Mouse (Mus musculus): ENCODE measurements around the gene Egfem1. TPM values are rescaled to one million over a fixed set of nuclear protein-coding genes. Genes with fewer than 3 reads are reported as not detected.

Gene Egfem1
- polyA plus RNA-seq, 1 experiment from 2014 or later = 0.35 TPM

DNA sequence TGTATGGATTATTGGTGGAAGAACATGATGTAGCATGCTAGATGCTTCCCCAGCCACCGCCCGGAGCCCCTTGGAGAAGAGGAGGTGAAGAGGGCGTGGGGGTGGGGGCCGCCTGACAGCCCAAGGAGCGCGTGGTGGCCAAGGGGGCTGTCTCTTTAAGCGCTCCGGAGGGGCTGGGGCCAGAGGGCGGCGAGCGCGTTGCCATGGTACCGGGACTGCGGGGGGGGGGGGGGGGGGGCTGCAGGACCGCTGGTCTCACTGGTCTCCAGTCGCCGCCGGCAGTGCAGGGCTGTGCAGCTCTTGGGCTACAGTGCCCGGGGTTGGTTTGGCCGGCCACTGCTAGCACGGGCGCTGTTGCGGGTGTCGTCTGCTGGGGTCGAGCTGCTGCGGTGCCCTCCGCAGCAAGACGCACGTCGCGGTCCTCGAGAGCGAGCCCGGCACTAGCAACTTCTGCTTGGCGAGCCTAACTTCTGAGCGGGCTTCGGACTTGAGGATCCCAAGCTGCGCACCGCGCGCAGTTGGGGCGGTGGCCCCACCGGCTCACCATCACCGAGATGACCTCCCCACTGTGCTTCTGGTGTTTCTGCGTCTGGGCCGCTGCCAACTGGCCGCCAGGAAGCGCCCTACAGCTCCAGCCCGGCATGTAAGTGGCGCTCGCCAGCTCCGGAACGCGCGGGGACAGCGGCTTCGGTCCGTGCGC is 623 bp downstream of the Egfem1 start:
- H3K36me3 ChIP-seq = no peaks in the 10 kb centered on the region
- H3K27me3 ChIP-seq (replicated peaks) = peaks cover 79% of the 10 kb centered on the region
- H3K27ac ChIP-seq (replicated peaks) = no peak overlapping the region
- no peak for ATAC-seq (ENCODE audit: extremely low read depth, insufficient number of reproducible peaks, low FRiP score, low TSS enrichment)
- H3K4me3 ChIP-seq = peak overlapping the region; percentile 59
- peaks cover 20% of the 10 kb centered on the region for H3K4me1 ChIP-seq
- peak overlapping the region; percentile 52; the same call in 1 of the 2 replicates for H3K9ac ChIP-seq
- no peaks in the 10 kb centered on the region for H3K9me3 ChIP-seq
- H3K4me2 ChIP-seq = peak overlapping the region; percentile 93
- under 1% methylated on average over 47 of the region's 59 CpGs for WGBS

- 5% methylated on average over 12 of the region's 12 CpGs for WGBS
- Histone ChIP-seq H3K4me3 (peak overlapping the region; percentile 59), H3K9ac (peak overlapping the region; percentile 52; the same call in 1 of the 2 replicates), H3K27me3 (replicated peaks) (peaks cover 79% of the 10 kb centered on the region), H3K36me3 (no peaks in the 10 kb centered on the region), H3K9me3 (no peaks in the 10 kb centered on the region), H3K4me2 (peak overlapping the region; percentile 93), H3K27ac (replicated peaks) (no peak overlapping the region), H3K4me1 (peaks cover 20% of the 10 kb centered on the region)
- no peak for ATAC-seq (ENCODE audit: extremely low read depth, insufficient number of reproducible peaks, low FRiP score, low TSS enrichment)
Observed at GRCm38 (mm10) chr3:29082996-29083350, 1.1 kb downstream of the Egfem1 start.

DNA sequence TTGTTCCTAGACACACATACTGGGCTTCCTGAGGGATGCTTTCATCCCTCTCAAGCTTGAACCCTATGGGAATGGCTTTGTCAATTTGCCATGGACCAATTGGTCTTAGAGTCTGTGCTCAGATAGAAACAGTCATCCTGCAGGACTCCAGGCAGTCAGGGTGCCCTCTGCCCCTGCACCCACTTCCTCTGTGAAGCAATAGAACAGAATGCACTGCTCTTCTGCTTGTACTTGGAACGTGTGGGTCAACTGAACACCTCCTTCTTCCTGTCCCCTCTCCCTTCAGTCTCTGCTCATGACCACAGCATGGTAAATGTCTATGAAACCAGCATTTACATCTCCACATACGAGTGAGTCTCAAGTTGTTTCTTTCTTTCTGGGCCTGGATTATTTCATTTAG is 16.6 kb downstream of the Egfem1 start:
- WGBS = 51% methylated on average over 2 of the region's 2 CpGs
- Histone ChIP-seq H3K4me2 (no peak overlapping the region), H3K27ac (replicated peaks) (no peak overlapping the region), H3K4me1 (no peaks in the 10 kb centered on the region), H3K36me3 (no peaks in the 10 kb centered on the region), H3K9me3 (no peaks in the 10 kb centered on the region), H3K4me3 (no peak overlapping the region), H3K9ac (no peak overlapping the region), H3K27me3 (replicated peaks) (no peaks in the 10 kb centered on the region)
- no peak for ATAC-seq (ENCODE audit: extremely low read depth, insufficient number of reproducible peaks, low FRiP score, low TSS enrichment)

GRCm38 (mm10) chr3:29106016-29106723 is 24.3 kb downstream of the Egfem1 start:
- no peak overlapping the region for H3K27ac ChIP-seq (replicated peaks)
- H3K4me3 ChIP-seq = no peak overlapping the region
- no peaks in the 10 kb centered on the region for H3K4me1 ChIP-seq
- no peak overlapping the region for H3K9ac ChIP-seq
- ATAC-seq (ENCODE audit: extremely low read depth, insufficient number of reproducible peaks, low FRiP score, low TSS enrichment) = no peak
- H3K9me3 ChIP-seq = no peaks in the 10 kb centered on the region
- no peaks in the 10 kb centered on the region for H3K36me3 ChIP-seq
- 64% methylated on average over 3 of the region's 3 CpGs for WGBS
- no peak overlapping the region for H3K4me2 ChIP-seq
- H3K27me3 ChIP-seq (replicated peaks) = no peaks in the 10 kb centered on the region

- Histone ChIP-seq H3K4me2 (no peak overlapping the region), H3K27me3 (replicated peaks) (no peaks in the 10 kb centered on the region), H3K36me3 (no peaks in the 10 kb centered on the region), H3K4me3 (no peak overlapping the region), H3K9me3 (no peaks in the 10 kb centered on the region), H3K27ac (replicated peaks) (no peak overlapping the region), H3K4me1 (no peaks in the 10 kb centered on the region), H3K9ac (no peak overlapping the region)
- WGBS = 54% methylated on average over 1 of the region's 1 CpGs
- no peak for ATAC-seq (ENCODE audit: extremely low read depth, insufficient number of reproducible peaks, low FRiP score, low TSS enrichment)
Observed at GRCm38 (mm10) chr3:29107134-29107533, 25.3 kb downstream of the Egfem1 start.

DNA sequence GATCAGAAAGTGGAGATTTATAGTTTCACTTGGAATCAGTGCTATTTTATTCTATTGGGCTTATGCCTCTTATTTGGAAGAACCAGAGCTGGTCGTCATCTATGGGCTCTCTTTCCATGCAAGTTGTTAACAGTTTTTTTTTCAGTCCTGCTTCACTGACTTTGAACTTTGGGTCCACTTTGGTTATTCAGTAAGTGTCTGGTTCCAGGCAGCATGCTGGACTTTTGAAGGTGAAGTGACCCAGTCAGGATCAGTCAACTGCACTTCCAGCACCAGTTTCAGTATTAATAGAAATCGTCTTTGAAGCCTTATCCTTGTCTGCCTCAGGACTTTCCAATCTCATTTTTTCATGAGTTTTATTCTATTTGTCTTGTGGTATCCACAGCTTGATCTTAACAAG is 28.5 kb downstream of the Egfem1 start:
- Histone ChIP-seq H3K9me3 (no peaks in the 10 kb centered on the region), H3K4me3 (no peak overlapping the region), H3K4me1 (no peaks in the 10 kb centered on the region), H3K4me2 (no peak overlapping the region), H3K36me3 (no peaks in the 10 kb centered on the region), H3K27ac (replicated peaks) (no peak overlapping the region), H3K27me3 (replicated peaks) (no peaks in the 10 kb centered on the region), H3K9ac (no peak overlapping the region)
- no peak for ATAC-seq (ENCODE audit: extremely low read depth, insufficient number of reproducible peaks, low FRiP score, low TSS enrichment)
- WGBS = 73% methylated on average over 2 of the region's 2 CpGs

DNA sequence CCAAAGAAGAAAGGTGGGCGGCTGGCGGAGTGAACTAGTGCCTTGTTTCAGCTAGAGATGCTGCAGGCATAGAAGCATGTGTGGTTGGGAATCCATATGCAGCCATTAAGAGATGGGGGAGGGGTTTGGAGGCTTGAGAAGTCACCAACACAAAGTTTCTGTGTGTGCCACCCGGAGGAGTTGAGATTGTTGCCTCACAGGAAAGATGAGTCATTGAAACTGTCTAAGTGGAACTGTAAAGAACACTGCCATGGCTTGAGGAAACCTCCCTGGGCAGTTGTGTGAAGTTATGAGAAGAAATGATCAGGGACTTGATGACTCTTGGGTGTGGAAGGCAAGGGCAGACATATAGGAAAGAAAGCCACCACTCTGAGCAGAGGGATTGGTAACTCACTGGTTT is 32.7 kb downstream of the Egfem1 start:
- Histone ChIP-seq H3K4me3 (no peak overlapping the region), H3K27ac (replicated peaks) (no peak overlapping the region), H3K36me3 (no peaks in the 10 kb centered on the region), H3K9me3 (no peaks in the 10 kb centered on the region), H3K9ac (no peak overlapping the region), H3K27me3 (replicated peaks) (no peaks in the 10 kb centered on the region), H3K4me2 (no peak overlapping the region), H3K4me1 (no peaks in the 10 kb centered on the region)
- no peak for ATAC-seq (ENCODE audit: extremely low read depth, insufficient number of reproducible peaks, low FRiP score, low TSS enrichment)
- 79% methylated on average over 3 of the region's 3 CpGs for WGBS

- Histone ChIP-seq H3K4me3 (no peak overlapping the region), H3K9me3 (no peaks in the 10 kb centered on the region), H3K4me1 (no peaks in the 10 kb centered on the region), H3K27ac (replicated peaks) (no peak overlapping the region), H3K4me2 (no peak overlapping the region), H3K27me3 (replicated peaks) (no peaks in the 10 kb centered on the region), H3K36me3 (no peaks in the 10 kb centered on the region), H3K9ac (no peak overlapping the region)
- WGBS = 33% methylated on average over 1 of the region's 1 CpGs
- ATAC-seq (ENCODE audit: extremely low read depth, insufficient number of reproducible peaks, low FRiP score, low TSS enrichment) = no peak
Observed at GRCm38 (mm10) chr3:29117379-29117778, 35.6 kb downstream of the Egfem1 start.

- no peak overlapping the region for H3K4me2 ChIP-seq
- WGBS = 64% methylated on average over 1 of the region's 1 CpGs
- H3K9ac ChIP-seq = no peak overlapping the region
- H3K4me1 ChIP-seq = no peaks in the 10 kb centered on the region
- H3K36me3 ChIP-seq = no peaks in the 10 kb centered on the region
- H3K9me3 ChIP-seq = no peaks in the 10 kb centered on the region
- no peaks in the 10 kb centered on the region for H3K27me3 ChIP-seq (replicated peaks)
- no peak for ATAC-seq (ENCODE audit: extremely low read depth, insufficient number of reproducible peaks, low FRiP score, low TSS enrichment)
- H3K4me3 ChIP-seq = no peak overlapping the region
- no peak overlapping the region for H3K27ac ChIP-seq (replicated peaks)
Observed at GRCm38 (mm10) chr3:29122556-29122955, 40.7 kb downstream of the Egfem1 start.

- no peak overlapping the region for H3K4me2 ChIP-seq
- no peak for ATAC-seq (ENCODE audit: extremely low read depth, insufficient number of reproducible peaks, low FRiP score, low TSS enrichment)
- H3K4me1 ChIP-seq = peaks cover 14% of the 10 kb centered on the region
- no peaks in the 10 kb centered on the region for H3K27me3 ChIP-seq (replicated peaks)
- H3K9me3 ChIP-seq = no peaks in the 10 kb centered on the region
- no peak overlapping the region for H3K9ac ChIP-seq
- no peak overlapping the region for H3K4me3 ChIP-seq
- 70% methylated on average over 2 of the region's 2 CpGs for WGBS
- H3K36me3 ChIP-seq = no peaks in the 10 kb centered on the region
- H3K27ac ChIP-seq (replicated peaks) = no peak overlapping the region
Observed at GRCm38 (mm10) chr3:29132054-29132931, 50.5 kb downstream of the Egfem1 start.

- Histone ChIP-seq H3K36me3 (no peaks in the 10 kb centered on the region), H3K9me3 (no peaks in the 10 kb centered on the region), H3K9ac (no peak overlapping the region), H3K4me3 (no peak overlapping the region), H3K4me2 (peak overlapping the region; percentile 5), H3K27me3 (replicated peaks) (no peaks in the 10 kb centered on the region), H3K4me1 (peaks cover 14% of the 10 kb centered on the region), H3K27ac (replicated peaks) (no peak overlapping the region)
- 41% methylated on average over 11 of the region's 11 CpGs for WGBS
- ATAC-seq (ENCODE audit: extremely low read depth, insufficient number of reproducible peaks, low FRiP score, low TSS enrichment) = no peak
Observed at GRCm38 (mm10) chr3:29134509-29134908, 52.7 kb downstream of the Egfem1 start.

Measured in heart, embryonic 13.5 days (tissue).